8 mouse cellular contexts compared by ENCODE assay signal in genomic region chr8:11476338-11477177, GRCm38 (mm10). TPM values are rescaled to one million over a fixed set of nuclear protein-coding genes. Genes with fewer than 3 reads are reported as not detected.
DNase-seq lines count a peak whose midpoint lies in the region; ATAC-seq lines count a peak whose summit lies in the region.

No protein-coding gene starts in this region.

- no peaks in the 10 kb centered on the region for H3K36me3 ChIP-seq in intestine, embryonic 14.5 days (ENCODE audit: control insufficient read depth, insufficient read depth, low read length)
- H3K36me3 ChIP-seq in neural tube, embryonic 13.5 days, result no peaks in the 10 kb centered on the region

- peak overlapping the region; percentile 88 for H3K4me2 ChIP-seq in intestine, embryonic 14.5 days (ENCODE audit: low read length)
- peak overlapping the region; percentile 97 for H3K4me2 ChIP-seq in neural tube, embryonic 13.5 days

- no peaks in the 10 kb centered on the region for H3K9me3 ChIP-seq in intestine, embryonic 14.5 days (ENCODE audit: control insufficient read depth, low read length)
- H3K9me3 ChIP-seq in neural tube, embryonic 13.5 days, result no peaks in the 10 kb centered on the region

- peaks cover 41% of the 10 kb centered on the region for H3K27me3 ChIP-seq in intestine, embryonic 14.5 days (replicated peaks; ENCODE audit: control insufficient read depth, insufficient read depth, low read length)
- H3K27me3 ChIP-seq in neural tube, embryonic 13.5 days, result peaks cover 85% of the 10 kb centered on the region

- no peak overlapping the region for H3K27ac ChIP-seq in intestine, embryonic 14.5 days (ENCODE audit: low read depth)
- no peak overlapping the region for H3K27ac ChIP-seq in neural tube, embryonic 13.5 days (replicated peaks)

- ATAC-seq in intestine, embryonic 14.5 days (replicated peaks; ENCODE audit: low FRiP score, low TSS enrichment, low read depth), result no peak
- no peak for ATAC-seq in neural tube, embryonic 13.5 days (ENCODE audit: low read depth)

- no peak overlapping the region for H3K9ac ChIP-seq in intestine, embryonic 14.5 days (ENCODE audit: low read length)
- no peak overlapping the region for H3K9ac ChIP-seq in neural tube, embryonic 13.5 days

- WGBS in intestine, embryonic 14.5 days, result 10% methylated on average over 24 of the region's 24 CpGs
- WGBS in neural tube, embryonic 13.5 days, result 7% methylated on average over 24 of the region's 24 CpGs

- peaks cover 21% of the 10 kb centered on the region for H3K4me1 ChIP-seq in intestine, embryonic 14.5 days (replicated peaks; ENCODE audit: control insufficient read depth, insufficient read depth, low read length)
- H3K4me1 ChIP-seq in neural tube, embryonic 13.5 days (replicated peaks), result peaks cover 26% of the 10 kb centered on the region

- DNase-seq in left cerebral cortex, postnatal 14 days (ENCODE audit: low spot score in 2 of 2), result peak; percentile 24 to 26
- DNase-seq in left cerebral cortex, postnatal 4 days, result no peak
- DNase-seq in adrenal gland, postnatal 25 days, result peak; percentile 67
- peak; percentile 32 for DNase-seq in gastrocnemius, postnatal 25 days
- peak; percentile 74 for DNase-seq in intestine, embryonic 14.5 days (ENCODE audit: low spot score)
- peak; percentile 83 to 91 for DNase-seq in lung, adult 18-20 months
- DNase-seq in frontal cortex, postnatal 25 days (ENCODE audit: low spot score in 2 of 2), result no peak

- intact Hi-C loops in left cerebral cortex, postnatal 14 days (cut with DNase I), result no loop called here
- intact Hi-C loops in left cerebral cortex, postnatal 4 days (cut with DNase I), result no loop called here

- peak overlapping the region; percentile 61 for H3K4me3 ChIP-seq in intestine, embryonic 14.5 days (ENCODE audit: low read depth, low read length)
- peak overlapping the region; percentile 49 for H3K4me3 ChIP-seq in neural tube, embryonic 13.5 days

RNA-seq across cellular contexts. Expression of gene Rab20, which starts 2.0 kb away (rescaled TPM):
- total RNA-seq in left cerebral cortex, postnatal 14 days (2021), result under 1 TPM; 0.42 to 0.87 TPM
- total RNA-seq in left cerebral cortex, postnatal 4 days (2021), result under 1 TPM; 0.34 to 0.36 TPM
- 10.6 and 11.4 TPM in 2 replicates for total RNA-seq in adrenal gland, postnatal 25 days (2021)
- under 1 TPM; 0.51 to 0.90 TPM for total RNA-seq in gastrocnemius, postnatal 25 days (2021)
- 7.8 and 8.6 TPM in 2 replicates for polyA plus RNA-seq in intestine, embryonic 14.5 days (2014; fragmentation: Nextera tagmentation; extraction: Ambion mirVana)
- 1.4 and 1.5 TPM in 2 replicates for polyA plus RNA-seq in neural tube, embryonic 13.5 days (2015; fragmentation: Nextera tagmentation; extraction: Ambion mirVana)

RNA-seq across cellular contexts. Expression of gene Naxd, which starts 20.7 kb away (rescaled TPM):
- 10 to 100 TPM; 53.3 to 58.2 TPM for total RNA-seq in left cerebral cortex, postnatal 14 days (2021)
- 10 to 100 TPM; 62.9 to 68.7 TPM for total RNA-seq in left cerebral cortex, postnatal 4 days (2021)
- total RNA-seq in adrenal gland, postnatal 25 days (2021), result 75.0 and 77.5 TPM in 2 replicates
- 10 to 100 TPM; 26.3 to 28.9 TPM for total RNA-seq in gastrocnemius, postnatal 25 days (2021)
- 109 and 111 TPM in 2 replicates for polyA plus RNA-seq in intestine, embryonic 14.5 days (2014; fragmentation: Nextera tagmentation; extraction: Ambion mirVana)
- polyA plus RNA-seq in neural tube, embryonic 13.5 days (2015; fragmentation: Nextera tagmentation; extraction: Ambion mirVana), result 148 and 150 TPM in 2 replicates

Comparison
In these comparisons a context has a peak if more than half of its experiments do, and no peak if none do; other contexts are left out.
1. DNase-seq: peak in left cerebral cortex, postnatal 14 days (2 of 2), adrenal gland, postnatal 25 days (single experiment), gastrocnemius, postnatal 25 days (single experiment), intestine, embryonic 14.5 days (single experiment) and lung, adult 18-20 months (2 of 2); none in left cerebral cortex, postnatal 4 days (single experiment) and frontal cortex, postnatal 25 days (0 of 2).